Mouse (Mus musculus): ENCODE results near the gene Pld5.
A peak's percentile ranks its signal among the peaks of the same experiment; 100 is the strongest.

The Pld5 gene

DNA sequence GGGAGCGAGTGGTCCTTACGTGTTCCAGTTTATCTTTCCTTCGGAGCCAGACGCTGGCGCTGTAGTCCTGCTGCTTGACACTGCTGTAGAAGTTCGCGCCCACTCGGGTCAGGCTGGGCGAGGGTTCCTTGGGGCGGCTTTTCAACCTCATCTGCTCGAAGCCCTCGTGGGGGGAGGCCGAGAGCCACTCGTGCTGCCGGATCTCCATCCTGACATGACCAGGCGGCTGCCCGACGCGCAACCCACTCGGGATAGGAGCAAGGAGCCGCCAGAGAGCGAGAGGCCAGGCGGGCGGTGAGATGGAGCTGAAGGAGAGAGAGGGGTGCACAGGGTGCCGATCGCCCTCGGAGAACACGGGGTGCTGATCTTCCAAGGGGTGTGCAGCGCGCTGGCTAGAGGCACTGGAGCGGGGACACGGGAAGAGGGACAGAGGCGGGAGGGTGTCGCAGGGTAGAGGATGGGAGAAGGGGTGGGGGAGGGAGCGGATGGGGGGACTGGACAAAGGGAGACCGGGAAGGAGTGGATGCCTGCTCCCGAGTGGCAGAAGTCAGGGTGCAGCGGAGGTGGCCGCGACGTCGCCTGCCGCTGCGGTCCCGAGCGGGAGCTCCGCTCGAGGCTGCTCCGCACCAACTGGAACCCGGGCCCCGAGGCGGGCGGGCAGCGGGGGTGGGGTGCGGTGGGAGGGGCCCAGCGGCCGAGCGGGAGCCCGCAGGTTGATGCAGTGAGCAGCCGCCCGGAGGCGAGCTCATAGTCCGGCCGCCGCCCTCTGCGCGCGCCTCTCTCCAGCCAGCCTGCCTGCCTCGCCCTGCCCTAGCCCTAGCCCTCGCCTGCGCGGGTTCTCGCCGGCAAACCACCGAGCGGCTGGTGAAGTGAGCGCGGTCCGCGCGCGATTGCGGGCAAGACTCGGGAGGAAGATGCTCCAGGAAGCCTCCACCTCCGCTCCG, at the start of gene Pld5:
Gene Pld5 (minus strand): TSS at position 646 of the 944 bp plus-strand sequence.
- DNase-seq: peak; percentile 61 to 73

DNA sequence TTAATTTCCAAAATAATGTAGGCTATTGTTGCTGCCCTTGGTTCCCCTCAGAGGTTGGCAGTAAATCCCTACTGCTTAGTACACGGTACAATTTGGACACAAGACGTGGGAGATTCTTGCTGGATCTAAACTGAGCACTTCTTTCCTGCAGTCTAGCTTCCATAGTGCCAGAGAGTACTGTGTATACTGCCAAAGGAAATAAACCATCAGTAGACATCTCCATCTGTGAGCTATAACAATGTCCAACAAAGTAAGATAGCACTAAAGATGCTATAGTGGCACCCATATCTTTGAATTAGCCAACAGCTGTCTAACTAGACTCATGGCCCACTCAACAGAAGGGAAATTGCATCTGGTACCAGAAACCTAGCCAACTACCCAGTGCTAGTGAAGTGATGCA, 40.0 kb upstream of the Pld5 start:
- no peak for DNase-seq

DNA sequence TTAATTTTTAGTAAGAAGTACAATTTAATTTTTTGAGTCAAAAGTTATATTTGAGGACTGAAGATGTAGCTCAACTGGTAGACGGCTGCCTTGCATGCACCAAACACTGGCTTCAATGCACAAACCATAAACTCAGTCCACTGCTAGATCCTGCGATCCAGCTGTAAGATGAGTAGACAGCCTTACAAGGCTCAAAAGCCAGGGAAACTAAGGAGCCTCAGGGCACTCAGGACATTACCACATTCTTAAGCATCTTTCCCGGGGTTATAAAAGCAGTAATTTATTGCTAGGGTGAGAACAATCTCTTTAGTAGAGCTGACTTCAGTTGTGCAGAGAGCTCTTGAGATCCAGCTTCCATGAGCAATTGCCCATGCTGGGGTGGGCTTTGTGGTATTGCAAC, 35.1 kb upstream of the Pld5 start:
- DNase-seq: no peak

DNA sequence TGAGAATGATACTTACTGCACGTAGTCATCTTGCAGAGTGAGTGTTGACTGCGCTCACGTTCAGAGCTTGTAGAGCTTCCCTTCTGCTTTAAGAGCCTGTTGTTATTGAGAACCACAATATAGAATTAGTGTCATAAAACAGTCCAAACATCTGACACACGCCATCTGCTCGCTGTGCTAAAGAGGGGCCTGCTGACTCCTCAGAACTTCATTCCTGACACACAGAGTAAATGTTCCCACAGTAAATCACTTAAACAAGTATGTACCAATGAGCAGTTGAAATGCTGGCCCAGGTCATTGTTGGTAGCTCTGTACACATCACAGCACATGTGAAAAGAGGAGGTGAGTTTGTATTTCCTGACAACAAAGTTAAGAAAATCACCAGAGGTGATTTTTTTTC, 14.3 kb upstream of the Pld5 start:
- DNase-seq: peak; percentile 56 to 57

DNA sequence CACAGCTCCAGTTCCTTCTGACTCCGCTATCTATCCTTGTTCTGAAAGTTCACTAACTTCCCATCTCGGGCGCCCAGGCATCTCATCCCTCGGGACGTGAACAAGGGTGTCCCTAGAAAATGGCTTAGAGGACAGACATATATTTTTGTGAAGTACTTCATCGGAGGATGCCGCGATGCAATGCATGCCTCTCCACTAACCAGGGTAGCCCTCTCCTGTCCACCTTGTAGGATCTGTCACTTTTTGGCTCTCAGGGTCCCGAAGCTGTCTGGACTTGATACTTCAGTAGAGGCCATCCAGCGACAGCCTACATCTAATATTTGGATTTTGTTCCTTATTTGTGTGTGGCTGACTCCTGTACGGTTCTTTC, 484 bp upstream of the Pld5 start:
- DNase-seq: no peak

DNA sequence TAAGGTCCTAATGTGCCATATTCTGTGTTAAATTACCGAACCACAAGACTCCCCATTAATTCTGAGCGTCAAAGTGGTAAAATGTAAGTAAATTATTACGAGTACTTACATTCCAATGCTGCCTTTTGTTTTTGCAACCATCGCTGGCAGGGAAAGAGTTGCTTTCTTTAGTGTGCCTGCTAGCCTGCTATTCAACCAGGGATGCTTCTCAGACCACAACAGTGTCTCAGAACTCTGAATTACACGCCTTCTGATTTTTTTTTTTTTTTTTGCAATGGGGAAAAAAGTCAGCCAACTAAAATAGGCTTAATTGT, 26.4 kb downstream of the Pld5 start:
- no peak for DNase-seq

DNA sequence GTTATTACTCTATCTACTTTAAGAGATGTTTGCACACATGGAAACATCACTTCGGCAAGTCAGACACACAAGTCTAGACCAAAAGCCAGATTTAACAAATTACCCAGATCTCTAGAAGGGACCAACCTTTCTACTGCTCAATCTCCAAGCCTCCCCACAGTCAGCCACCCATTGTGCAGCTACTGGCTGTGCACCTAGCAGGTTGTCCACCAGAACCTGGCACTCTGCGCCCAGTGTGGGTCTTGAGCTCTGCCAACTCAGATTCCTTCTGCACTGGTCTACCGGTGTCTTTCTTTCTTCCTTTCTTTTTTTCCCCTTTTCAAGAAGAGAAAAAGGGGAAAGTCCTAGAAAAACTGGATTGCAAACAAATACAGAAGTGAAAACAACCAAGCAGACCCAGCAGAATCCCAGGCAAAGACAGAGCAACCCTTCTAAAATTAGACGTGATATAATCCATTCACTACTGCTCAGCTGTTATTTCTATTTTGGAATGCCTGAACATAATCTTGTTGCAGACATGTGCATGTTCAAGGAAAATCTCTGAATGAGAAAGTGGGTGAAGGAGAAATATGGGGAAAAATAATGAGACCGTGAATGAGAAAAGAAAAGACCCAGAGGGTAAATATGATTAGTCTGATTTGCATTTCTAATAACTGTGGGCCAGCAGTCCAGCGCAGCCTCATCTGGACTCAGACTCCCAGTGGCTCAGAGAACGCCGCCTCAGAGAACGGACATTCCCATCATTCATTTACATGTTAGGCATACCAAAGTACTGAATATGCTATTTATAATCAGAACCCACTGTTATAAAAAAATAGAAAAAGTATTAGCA, 27.0 kb downstream of the Pld5 start:
- DNase-seq: peak in 1 of 2 experiments; percentile 6

DNA sequence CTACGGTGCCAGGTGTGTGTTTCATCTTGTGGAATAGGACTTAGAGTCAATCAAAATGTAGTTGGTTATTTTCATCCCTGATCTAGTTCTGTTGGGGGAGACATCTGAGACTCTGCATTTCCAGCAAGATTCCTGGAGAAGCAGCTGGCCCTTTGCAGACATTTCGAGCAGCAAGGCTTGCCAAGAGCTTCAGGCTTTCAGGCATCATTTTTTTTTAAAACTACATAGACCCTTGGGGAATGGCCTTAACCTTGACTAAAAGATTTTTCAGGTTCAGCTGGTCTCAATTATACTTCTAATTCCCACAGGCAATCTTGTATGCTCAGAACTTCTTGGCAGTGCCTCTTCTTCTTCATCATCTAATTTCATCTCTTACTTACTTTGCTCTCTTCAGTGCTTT, 35.9 kb downstream of the Pld5 start:
- DNase-seq: no peak

DNA sequence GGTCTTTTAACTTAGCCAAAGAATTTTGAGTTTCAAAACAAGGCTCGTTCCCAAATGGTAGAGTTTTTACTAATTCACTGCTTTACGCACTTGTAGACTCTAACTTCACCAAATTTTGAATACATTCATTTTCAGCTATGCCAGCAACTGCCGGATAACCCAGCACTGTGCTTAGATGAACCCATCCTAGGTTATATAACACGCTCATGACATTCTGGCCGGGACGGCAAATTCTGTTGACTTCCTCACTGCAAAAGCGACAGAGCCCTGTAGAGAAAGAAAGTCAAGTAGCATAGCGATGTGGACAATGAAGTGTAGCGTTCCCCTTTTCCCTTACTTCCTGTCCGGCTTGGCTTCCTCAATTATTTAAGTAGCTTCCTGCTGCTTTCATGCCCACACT, 51.3 kb downstream of the Pld5 start:
- peak; percentile 3 to 9 for DNase-seq

DNA sequence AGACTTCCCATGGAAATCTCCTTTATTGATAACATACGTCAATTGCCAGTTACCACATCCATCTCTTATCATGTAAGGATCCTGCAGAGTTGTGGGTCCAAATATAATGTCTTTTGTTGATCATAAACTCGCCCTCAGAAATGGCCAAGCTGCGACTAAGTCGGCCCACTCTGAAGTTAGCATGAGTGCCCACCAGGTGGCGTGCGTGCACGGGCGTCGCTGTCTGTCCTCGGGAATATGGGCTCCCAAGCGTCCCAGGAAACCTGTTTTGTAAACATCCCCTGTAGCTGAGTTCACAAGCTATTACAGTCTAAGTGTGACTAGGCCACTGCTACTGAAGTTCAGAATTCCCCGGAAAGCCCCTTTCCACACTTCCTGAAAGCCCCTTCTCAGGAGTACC, 51.9 kb downstream of the Pld5 start:
- DNase-seq: peak; percentile 88

DNA sequence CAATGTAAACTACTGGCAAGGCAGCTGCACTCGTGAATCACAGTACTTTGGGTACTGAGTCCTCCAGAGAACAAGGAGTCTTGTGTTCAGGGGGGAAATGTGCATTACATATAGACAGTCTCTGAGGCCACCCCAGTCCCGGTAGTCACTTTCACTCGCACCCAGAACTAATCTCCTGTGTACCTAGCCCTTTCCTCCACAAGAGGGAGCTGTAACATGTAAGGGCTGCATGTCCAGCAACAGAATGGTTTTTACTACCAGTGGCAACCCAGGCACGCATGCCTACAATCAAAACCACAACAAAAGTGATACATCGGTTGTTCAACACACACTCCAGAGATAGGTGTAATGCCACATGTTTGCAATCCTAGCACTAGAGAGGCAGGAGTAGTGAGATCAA, 56.9 kb downstream of the Pld5 start:
- DNase-seq: no peak

DNA sequence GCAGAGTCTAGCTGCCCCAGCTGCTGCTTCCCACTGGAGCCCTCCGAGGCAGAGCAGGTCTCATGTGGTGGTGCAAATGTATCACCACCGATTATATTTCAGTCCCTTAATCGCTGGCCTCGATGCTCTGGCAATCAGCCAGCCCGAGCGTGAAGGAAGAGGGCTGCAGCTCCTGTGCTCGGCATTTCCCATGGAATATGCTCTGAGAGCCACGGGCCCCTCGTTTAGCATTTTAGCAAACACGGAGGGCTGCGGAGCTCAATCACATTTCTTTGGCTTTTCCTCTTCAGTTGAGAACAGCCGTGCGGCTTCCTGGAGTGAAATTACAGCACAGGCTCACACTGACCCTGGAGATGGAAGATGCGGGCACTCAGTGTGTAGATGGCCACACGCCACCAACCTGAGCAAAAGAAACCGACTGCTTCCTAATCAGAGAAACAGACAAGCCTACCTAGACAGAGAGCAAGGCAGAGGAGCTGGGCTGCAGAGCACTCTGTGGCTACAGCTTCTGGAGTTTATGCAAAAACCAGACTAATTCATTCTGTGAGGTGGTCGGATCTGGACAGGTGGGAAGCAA, 61.4 kb downstream of the Pld5 start:
- DNase-seq: peak; percentile 57 to 60

DNA sequence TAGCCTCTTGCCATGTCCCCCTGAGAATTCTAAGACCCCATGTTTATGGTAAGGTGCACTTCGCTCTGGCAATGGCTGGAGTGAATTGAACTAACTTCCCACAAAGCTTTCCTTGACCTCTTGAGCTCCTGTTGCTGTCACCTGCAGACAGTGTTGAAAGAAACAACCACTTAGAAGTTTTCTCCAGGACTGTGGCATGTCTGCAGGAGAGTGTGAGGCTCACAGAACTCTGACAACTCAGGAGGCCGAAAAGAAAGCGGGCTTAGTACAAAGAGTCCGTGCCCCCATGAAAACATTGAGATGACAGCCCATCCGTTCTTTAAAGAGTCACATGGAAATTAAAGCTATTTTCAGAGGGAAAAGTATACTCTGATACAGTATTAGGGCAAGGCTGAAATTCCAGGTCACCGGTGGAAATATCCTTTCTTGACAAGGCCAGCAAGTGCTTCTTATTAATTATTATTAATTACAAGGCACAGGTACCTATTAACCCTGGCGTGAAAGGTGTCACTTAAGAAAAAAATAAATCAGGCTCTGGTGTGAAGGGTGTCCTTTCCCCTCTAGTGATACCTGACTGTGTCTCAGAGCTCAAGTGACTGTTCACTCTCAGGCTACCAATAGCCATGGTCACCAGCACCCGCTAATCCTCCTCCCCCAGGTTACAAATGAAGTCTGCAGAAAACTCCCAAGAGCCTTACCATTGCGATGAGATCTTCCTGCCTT, 62.0 kb downstream of the Pld5 start:
- no peak for DNase-seq

DNA sequence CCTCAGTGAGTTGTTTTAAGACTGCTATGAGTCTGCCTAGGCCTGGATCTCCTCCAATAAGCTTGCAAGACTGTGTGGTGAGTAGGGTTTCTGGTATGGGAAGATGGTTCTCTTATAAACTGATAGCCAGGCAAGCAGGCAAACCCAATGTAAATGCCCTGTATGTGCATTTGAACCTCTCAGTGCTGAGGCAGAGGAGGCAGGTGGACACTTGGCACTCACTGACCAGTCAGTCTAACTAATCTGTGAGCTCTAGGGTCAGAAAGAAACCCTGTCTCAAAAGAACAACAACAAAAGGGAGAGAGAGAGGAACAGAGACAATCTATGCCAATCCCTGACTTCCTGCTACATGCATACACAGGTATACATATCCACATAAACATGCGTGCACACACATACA, 64.3 kb downstream of the Pld5 start:
- no peak for DNase-seq

DNA sequence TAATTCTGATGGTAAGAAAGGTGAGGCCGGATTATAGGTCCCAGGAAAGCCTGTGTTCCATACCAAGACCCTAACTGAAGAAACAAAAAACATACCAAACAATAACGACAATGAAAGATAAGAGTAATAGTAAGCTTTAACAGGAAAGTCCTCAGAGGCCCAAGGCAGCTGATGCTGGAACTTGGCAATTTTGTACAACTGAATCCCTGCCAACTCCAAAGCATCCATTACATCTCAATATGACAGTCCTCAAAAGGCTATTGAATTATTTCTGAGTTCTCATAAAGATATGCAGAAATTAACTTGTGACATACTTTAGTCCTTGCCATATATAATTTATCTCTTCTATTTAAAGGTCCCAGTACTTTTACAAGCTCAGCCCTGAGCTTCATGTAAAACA, 67.1 kb downstream of the Pld5 start:
- no peak for DNase-seq

DNA sequence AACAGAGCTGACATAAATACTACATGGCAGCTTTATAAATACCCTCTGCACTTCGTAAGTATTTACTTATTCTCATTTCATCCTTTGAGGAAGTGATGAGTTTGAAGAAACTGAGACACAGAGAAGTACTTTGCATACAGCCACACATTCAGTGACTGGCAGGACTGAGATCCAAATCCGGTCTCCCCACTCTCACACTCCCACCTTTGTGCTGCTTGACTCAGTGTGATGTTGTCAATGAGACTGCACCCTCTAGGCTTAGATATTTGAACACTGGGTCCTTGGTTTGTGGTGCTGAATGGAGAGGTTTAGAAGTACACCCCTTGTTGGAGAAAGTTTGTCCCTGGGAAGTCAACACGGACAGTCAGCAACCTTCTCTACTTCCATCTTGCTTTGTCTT, 72.8 kb downstream of the Pld5 start:
- DNase-seq: no peak

DNA sequence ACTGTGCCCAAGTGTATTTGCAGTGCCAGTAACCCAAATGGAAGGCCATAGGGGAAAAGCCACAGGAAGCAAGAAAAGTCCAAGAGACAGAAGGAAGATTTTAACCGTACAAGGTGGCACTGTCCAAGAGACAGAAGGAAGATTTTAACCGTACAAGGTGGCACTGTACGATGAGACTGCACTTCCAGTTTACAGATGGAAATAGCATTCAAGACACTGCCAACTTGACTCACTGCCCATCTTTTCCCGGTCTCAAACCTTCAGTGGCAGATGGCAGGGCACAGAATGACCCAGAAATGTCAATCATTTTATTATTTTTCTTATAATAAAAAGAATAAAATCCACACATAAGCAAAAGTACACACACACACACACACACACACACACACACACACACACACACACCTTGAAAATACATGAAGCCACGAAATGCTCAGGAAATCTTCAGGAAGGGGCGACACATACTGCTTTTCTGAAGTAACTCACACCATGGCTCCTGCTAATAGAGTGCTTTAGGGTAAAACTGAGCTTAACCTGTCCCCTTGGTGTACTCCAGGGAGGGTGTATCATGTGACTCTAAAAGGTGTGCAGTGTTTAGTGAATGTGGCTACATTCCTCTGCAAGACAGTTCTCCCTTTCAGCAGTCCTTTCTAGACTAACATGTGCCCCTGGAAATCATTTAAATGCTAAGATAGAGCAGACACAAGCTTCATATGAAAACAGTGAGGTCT, 77.9 kb downstream of the Pld5 start:
- no peak for DNase-seq

DNA sequence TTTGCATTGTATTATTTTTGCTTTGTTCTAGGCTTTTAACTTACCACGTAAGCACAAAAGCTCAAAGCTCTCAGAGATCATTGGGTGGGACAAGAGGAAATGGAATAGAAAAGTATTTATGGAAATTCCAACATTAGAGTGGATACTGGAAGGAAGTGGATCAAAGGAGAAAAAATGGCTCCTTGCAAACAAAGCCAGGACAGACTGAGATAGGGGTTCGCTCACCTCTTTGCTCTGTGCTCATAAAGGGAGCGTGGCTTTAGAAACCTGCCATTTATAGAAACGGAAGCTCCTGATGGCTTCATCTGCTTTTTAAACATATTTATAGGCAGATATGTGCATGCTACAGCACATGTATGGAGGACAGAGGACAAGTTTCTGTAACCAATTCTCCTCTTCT, 78.8 kb downstream of the Pld5 start:
- DNase-seq: no peak

DNA sequence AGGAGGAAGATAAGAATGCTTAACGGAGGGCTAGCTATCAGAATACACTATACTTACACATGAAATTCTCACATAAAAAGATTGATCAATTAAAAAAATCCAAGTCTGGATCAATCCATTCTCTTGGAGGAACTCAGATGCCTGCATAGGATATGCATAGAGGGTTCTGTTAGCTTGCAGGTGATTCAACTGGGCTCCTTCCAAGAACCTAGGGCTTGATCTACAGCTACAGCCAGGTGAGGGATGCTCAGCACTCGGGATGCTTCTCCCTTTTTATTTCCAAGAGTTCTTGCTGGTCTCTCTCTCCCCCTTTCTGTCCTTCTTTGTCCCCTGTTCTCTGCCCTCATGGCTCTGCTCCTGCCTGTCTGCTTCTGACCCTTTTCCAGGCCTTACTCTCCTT, 80.4 kb downstream of the Pld5 start:
- no peak for DNase-seq

DNA sequence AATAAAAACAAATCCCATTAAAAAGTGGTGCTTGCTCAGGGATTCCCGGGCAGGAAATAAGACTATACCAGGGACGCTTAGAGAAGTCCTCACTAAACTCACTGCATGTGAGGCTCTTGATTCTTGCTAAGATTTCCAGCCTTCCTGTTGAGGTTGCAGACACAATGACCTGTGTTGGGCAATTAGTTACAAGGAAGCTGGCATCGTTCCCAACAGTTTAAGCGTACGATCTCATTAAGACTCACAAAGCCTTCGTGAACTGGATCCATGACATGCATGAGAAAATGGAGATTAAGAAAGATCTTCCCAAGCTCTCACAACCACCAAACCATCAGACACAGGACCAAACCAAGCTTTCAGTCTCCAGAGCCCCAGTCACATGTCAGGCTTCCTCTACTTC, 91.1 kb downstream of the Pld5 start:
- peak in 1 of 2 experiments; percentile 2 for DNase-seq

DNA sequence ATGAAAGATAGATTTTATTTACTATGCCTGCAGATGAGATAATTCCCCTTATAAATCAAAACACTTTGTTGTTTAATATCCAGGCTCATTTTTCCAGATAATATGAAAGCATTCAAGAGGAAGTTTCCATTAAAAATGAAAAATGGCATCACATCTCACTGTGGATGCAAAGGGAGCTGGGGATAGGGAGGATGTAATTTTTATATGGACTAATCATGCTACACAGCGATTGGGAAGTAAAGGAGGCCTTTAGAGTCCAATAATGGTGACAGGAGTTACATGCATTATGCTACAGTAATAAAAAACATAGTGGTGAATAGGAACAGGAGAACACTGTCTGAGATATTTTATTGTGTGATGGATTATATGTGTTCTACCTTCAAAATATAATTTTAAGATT, 100.1 kb downstream of the Pld5 start:
- DNase-seq: no peak

DNA sequence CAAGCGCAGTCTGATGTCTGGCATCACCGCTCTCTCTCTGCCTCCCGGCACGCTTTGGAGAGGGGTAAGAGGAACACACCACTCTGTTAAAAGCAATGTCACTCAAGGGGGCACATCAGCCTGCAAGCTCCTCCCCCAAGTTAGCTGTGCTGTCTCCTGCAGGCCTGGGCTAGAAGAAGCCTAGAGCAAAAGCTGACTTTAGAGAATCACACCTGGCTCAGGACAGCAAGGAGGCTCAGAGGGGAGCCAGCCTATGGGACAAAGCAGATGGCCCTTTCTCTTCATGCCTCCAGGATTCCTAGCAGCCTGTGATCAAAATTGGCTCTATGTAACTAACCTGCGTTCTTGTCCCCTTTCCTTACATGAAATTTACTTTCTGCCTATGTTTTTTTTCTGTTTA, 107.3 kb downstream of the Pld5 start:
- no peak for DNase-seq
